ENCODE assay signal across 30 mouse cellular contexts in the genomic region with DNA sequence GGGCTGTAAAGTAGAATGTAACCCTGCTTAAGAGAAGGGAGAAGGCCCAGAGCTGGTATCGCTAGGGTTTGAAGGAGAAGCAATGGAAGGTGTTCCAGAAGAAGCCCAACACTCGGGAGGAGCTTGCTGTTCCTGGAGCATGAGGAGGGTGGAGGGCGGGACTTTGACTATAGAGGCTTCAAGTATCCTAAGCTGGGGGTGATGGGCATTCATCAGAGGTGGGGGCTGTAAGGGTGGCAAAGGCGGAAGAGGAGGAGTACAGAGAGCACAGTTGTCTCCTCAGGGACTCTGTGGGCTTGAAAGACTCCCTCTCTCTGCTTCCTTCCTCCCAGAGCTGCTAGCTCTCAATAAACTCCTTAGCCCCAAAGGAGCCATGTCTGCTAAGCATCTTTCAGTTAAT. TPM values are rescaled to one million over a fixed set of nuclear protein-coding genes. Genes with fewer than 3 reads are reported as not detected.
DNase-seq lines count a peak whose midpoint lies in the region; TF ChIP-seq lines count a peak whose summit lies in the region.
"Had no signal": no experiment of that assay in that cellular context is flagged by ENCODE, and none has a peak within 500 bp of the region (broad histone marks: within the 10 kb centered on the region; RNA-seq: fewer than 3 reads in every experiment).

No protein-coding gene starts in this region.

- WGBS in spleen, adult 2 months = 49% methylated on average over 4 of the region's 4 CpGs

- no peak for TF ChIP-seq POLR2A in spleen, adult 2 months (IDR thresholded peaks at IDR 0.05; ENCODE audit: low read depth, low read length)
- TF ChIP-seq POLR2A in bone marrow macrophage, adult 2 months (IDR thresholded peaks at IDR 0.05; ENCODE audit: borderline replicate concordance, low read depth, low read length) = no peak

- peak overlapping the region; percentile 98 for H3K27ac ChIP-seq in spleen, adult 2 months (ENCODE audit: insufficient read depth, low read length)
- peak overlapping the region; percentile 6; the same call in 1 of the 2 replicates for H3K27ac ChIP-seq in bone marrow macrophage, adult 2 months (ENCODE audit: insufficient read depth, low read depth, low read length)
- H3K27ac ChIP-seq: embryonic facial prominence, embryonic 12.5 days; embryonic facial prominence, embryonic 15.5 days; gastrocnemius, adult 2 months; hindbrain, embryonic 10.5 days; hindbrain, embryonic 13.5 days had no signal

- peak in 1 of 2 experiments; percentile 50 for DNase-seq in spleen, adult 2 months (ENCODE audit: low read depth in 1 of 2, low spot score in 2 of 2)
- no peak for DNase-seq in spleen, postnatal 4 days (ENCODE audit: low spot score in 2 of 2)
- DNase-seq in A20 (ENCODE audit: low read depth, low spot score) = peak; percentile 8
- DNase-seq in CD4-positive helper T cell, adult 2 months (ENCODE audit: low read depth, low spot score) = peak; percentile 17
- no peak for DNase-seq in left cerebral cortex, adult 9 months (ENCODE audit: low spot score in 2 of 2)
- no peak for DNase-seq in lung, postnatal 25 days (ENCODE audit: low spot score)
- no peak for DNase-seq in layer of hippocampus, adult 11-12 months (ENCODE audit: low spot score)
- DNase-seq: adrenal gland, adult 2 months; adrenal gland, postnatal 14 days; cerebellum, adult 11 months; cerebellum, adult 2 months; cerebellum, adult 9-11 months; cerebellum, postnatal 25 days; forebrain, postnatal 0 days; gastrocnemius, adult 2 months; gastrocnemius, postnatal 14 days; heart, adult 11 months; heart, postnatal 36 days had no signal

- no peak overlapping the region for H3K4me3 ChIP-seq in spleen, adult 2 months (ENCODE audit: extremely low read depth, insufficient read depth, insufficient read length)
- H3K4me3 ChIP-seq in bone marrow macrophage, adult 2 months (ENCODE audit: insufficient read depth, low read length) = no peak overlapping the region
- H3K4me3 ChIP-seq: embryonic facial prominence, embryonic 12.5 days; embryonic facial prominence, embryonic 15.5 days; gastrocnemius, adult 2 months; hindbrain, embryonic 10.5 days; hindbrain, embryonic 13.5 days had no signal

- TF ChIP-seq CTCF in spleen, adult 2 months (IDR thresholded peaks at IDR 0.05; ENCODE audit: extremely low read depth, insufficient read depth, insufficient read length, insufficient replicate concordance) = no peak
- no peak for TF ChIP-seq CTCF in bone marrow macrophage, adult 2 months (IDR thresholded peaks at IDR 0.05; ENCODE audit: low read depth, low read length)

- no peaks in the 10 kb centered on the region for H3K27me3 ChIP-seq in spleen, adult 2 months (ENCODE audit: control insufficient read depth, insufficient read depth, low read length)
- H3K27me3 ChIP-seq: embryonic facial prominence, embryonic 12.5 days; embryonic facial prominence, embryonic 15.5 days; hindbrain, embryonic 13.5 days had no signal

- H3K36me3 ChIP-seq in spleen, adult 2 months (ENCODE audit: control insufficient read depth, insufficient read depth, low read length) = no peaks in the 10 kb centered on the region
- H3K36me3 ChIP-seq: embryonic facial prominence, embryonic 12.5 days; embryonic facial prominence, embryonic 15.5 days; hindbrain, embryonic 10.5 days; hindbrain, embryonic 13.5 days had no signal

- H3K4me1 ChIP-seq in spleen, adult 2 months (ENCODE audit: control insufficient read depth, insufficient read depth, insufficient read length) = peaks cover 43% of the 10 kb centered on the region; the same call in 1 of the 2 replicates
- peaks cover 47% of the 10 kb centered on the region for H3K4me1 ChIP-seq in bone marrow macrophage, adult 2 months (ENCODE audit: control insufficient read depth, insufficient read depth, low read length)
- H3K4me1 ChIP-seq: embryonic facial prominence, embryonic 15.5 days had no signal

RNA-seq across cellular contexts. Expression of a gene that starts 2.1 kb away (rescaled TPM):
- polyA plus RNA-seq in spleen, adult 2 months (2012; rRNA removed) = 33.7 and 43.0 TPM in 2 replicates
- 2.5 and 5.8 TPM in 2 replicates for polyA plus RNA-seq in bone marrow macrophage, adult 2 months (2012; ENCODE audit: insufficient read depth, insufficient read length, missing spikeins)

RNA-seq across cellular contexts. Expression of a gene that starts 5.4 kb away (rescaled TPM):
- 400 and 461 TPM in 2 replicates for polyA plus RNA-seq in spleen, adult 2 months (2012; rRNA removed)
- 1,130 and 1,142 TPM in 2 replicates for polyA plus RNA-seq in bone marrow macrophage, adult 2 months (2012; ENCODE audit: insufficient read depth, insufficient read length, missing spikeins)

RNA-seq across cellular contexts. Expression of a gene that starts 28.3 kb away (rescaled TPM):
- 1,465 and 2,211 TPM in 2 replicates for polyA plus RNA-seq in spleen, adult 2 months (2012; rRNA removed)
- polyA plus RNA-seq in bone marrow macrophage, adult 2 months (2012; ENCODE audit: insufficient read depth, insufficient read length, missing spikeins) = 1,334 and 1,359 TPM in 2 replicates

RNA-seq across cellular contexts. Expression of a gene that starts 39.6 kb away (rescaled TPM):
- 4.3 and 5.3 TPM in 2 replicates for polyA plus RNA-seq in spleen, adult 2 months (2012; rRNA removed)
- 0.71 and 2.7 TPM in 2 replicates for polyA plus RNA-seq in bone marrow macrophage, adult 2 months (2012; ENCODE audit: insufficient read depth, insufficient read length, missing spikeins)
- polyA plus RNA-seq: heart, postnatal 0 days had no signal

RNA-seq across cellular contexts. Expression of a gene that starts 46.6 kb away (rescaled TPM):
- polyA plus RNA-seq in spleen, adult 2 months (2012; rRNA removed) = 3.6 and 3.8 TPM in 2 replicates
- polyA plus RNA-seq in bone marrow macrophage, adult 2 months (2012; ENCODE audit: insufficient read depth, insufficient read length, missing spikeins) = not detected in 2 replicates
- polyA plus RNA-seq: cerebellum, adult 2 months; embryonic facial prominence, embryonic 12.5 days; embryonic facial prominence, embryonic 15.5 days; forebrain, embryonic 11.5 days; forebrain, embryonic 14.5 days; forebrain, postnatal 0 days; frontal cortex, adult 2 months; heart, embryonic 11.5 days; heart, embryonic 14.5 days; heart, postnatal 0 days; hindbrain, embryonic 10.5 days; hindbrain, embryonic 13.5 days; hindbrain, embryonic 16.5 days had no signal

Comparison
In these comparisons a context has a peak if more than half of its experiments do, and no peak if none do; other contexts are left out.
1. DNase-seq: peak in A20 (single experiment) and CD4-positive helper T cell, adult 2 months (single experiment); none in spleen, postnatal 4 days (0 of 2), left cerebral cortex, adult 9 months (0 of 2), lung, postnatal 25 days (single experiment) and layer of hippocampus, adult 11-12 months (single experiment).